Mouse (Mus musculus) heart, adult 8-10 months (tissue): ENCODE measurements around the gene Fbxl22. TPM values are rescaled to one million over a fixed set of nuclear protein-coding genes. Genes with fewer than 3 reads are reported as not detected.
A peak's percentile ranks its signal among the peaks of the same experiment; 100 is the strongest.

Experiments
- DNase-seq: peaks from one replicate; pipeline ENCODE4 v3.0.0; 2022; ENCODE audit warnings: low spot score
- total RNA-seq, 4 experiments: library from RNA; stranded (reverse); gene quantifications; 2 replicates each; pipeline ENCODE4 v1.2.4; 2022

The Fbxl22 gene
- total RNA-seq, 4 experiments from 2014 or later: 28.1 to 43.0 (median 31.0) TPM

DNA sequence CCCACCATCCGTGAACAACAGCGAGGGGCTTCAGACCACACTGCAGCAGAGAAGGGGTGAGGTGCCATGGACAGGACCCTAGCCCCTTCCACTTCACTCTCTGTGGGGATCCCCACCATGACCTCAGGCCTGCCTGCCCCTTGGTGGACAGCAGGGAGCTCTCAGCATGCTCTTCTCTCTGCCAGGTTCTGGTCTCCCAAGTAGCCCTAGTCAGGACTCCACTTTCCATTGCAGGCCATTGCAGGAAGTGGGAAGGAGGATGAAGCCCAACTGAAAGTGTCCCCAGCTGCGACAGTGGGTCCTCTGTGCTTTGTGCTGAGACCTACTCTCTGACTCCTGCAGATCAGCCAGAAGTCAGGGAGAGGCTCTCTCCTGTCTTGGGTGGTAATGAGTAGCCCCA is 6.7 kb downstream of the Fbxl22 start:
- no peak for DNase-seq

DNA sequence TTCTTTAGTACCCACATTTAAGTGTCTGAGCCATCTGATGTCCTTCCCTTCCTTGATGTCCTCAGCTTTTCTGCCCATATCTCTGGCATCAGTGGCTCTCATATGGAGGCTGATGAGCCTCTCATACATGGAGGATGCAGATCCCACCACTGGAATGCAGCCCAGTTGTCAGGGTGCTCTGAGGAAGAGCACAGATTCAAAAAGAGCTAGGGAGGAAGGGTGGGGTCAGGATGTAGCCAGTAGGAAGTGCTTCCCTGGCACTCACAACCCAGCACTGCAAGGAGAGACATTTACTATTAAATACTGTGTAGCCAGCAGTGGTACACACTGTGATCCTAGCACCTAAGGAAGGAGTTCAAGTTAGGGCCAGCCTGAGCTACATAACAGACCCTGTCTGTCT is 8.0 kb downstream of the Fbxl22 start:
- no peak for DNase-seq

DNA sequence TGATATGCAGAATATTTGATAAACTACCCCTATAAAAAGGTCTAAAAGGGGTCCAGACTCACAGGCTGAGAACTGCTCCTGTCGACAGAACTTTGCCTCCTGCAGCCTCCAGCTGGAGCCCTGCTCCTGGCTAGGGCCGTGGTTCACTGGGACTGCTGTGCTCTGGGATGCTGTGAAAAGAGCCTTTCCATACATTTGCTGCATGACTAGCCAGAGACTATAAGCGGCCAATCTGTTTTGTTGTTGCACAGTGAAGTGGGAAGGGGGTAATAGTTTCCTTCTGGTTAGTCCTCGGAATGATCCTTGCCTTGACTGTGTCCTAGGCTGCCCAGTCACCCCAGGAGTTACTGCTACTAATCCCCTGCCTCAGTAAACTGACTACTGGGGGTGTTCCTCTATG is 8.4 kb downstream of the Fbxl22 start:
- DNase-seq: no peak

DNA sequence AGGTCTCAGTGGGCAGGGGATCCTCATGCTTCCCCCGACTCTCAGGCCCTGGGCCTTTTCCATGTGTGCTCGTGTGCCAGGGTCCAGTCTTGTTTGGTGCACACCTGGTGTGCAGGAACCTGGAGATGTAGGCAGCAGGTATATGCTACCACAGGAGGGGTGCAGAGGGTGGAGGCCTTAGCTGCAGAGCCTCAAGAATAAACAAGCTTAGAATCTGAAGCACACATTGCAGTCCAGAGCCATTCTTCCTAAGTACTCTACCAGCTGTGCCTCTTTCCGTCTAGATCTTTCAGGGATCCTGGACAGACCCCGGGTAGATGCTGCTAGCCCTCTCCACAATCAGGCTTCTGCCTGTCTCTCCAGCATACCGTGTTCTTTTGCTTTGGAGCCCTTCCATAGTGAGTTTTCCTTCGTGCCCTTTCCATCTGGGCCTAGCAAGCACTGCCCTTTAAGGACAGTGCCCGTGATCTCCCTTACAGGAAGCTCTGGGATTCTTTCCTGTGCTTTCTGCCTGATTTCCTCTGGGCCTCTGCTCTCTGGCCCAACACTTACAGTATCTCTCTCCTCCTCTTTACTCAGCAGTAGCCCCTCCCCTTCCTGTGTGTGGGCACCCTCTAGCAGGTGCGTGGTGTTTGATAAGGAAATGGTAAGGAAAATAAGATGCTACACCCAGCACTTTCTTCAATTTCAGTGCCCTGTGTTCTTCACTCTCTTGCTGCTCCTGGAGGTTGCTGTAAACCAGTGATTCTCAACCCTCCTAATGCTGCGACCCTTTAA is 9.1 kb downstream of the Fbxl22 start:
- no peak for DNase-seq

DNA sequence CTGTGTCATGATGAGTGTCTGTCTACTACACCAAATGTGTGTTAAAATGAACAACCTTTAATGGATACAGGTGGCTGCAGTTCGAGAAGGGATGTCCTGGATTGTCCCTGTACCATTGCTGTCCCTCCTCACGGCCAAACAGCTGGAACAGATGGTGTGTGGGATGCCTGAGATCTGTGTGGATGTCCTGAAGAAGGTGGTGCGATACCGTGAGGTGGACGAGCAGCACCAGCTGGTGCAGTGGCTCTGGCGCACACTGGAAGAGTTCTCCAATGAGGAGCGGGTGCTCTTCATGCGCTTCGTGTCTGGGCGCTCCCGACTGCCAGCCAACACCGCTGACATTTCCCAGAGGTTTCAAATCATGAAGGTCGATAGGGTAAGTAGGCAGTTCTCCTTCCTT is 9.9 kb downstream of the Fbxl22 start:
- no peak for DNase-seq

DNA sequence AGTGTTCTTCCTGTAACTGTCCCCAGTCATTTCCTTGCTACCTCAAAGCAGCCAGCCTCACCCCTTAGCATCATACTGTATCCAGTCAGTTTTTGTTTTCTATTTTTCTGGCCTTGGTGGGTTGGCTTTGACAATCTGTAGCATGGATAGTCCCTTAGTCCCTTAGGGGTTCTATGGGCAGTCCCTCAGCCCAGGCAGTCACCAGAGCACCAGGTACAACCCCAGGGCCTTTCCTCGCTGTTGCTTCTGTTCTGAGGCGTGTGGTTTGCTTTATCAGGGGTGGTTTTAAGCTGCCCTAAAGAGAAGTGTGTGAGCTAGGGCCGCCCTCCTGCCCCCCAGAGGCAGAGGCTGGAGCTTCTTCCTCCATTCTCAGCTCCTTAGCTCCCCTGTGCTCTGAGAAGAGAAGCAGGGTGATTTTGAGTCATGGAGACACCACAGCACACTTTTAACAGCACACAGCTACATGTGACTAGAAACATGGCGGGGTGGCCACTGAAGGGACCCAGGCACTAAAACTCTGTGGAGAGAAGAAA is 10.4 kb downstream of the Fbxl22 start:
- no peak for DNase-seq

DNA sequence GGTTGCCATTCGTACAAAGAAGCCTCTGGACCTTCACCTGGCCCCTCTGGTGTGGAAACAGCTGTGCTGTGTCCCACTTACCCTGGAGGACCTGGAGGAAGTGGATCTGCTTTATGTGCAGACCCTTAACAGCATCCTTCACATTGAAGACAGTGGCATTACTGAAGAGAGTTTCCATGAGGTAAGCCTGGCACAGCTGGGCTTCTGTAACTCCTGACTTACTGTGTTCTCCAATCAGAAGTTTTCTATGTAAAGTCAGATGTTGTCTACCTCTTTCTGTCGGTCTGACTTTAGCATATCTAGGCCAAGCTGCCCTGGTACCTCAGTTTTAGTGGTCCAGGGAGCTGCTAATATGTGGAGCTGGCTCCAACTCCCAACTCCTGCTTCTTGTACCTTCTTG is 13.1 kb downstream of the Fbxl22 start:
- DNase-seq: no peak

DNA sequence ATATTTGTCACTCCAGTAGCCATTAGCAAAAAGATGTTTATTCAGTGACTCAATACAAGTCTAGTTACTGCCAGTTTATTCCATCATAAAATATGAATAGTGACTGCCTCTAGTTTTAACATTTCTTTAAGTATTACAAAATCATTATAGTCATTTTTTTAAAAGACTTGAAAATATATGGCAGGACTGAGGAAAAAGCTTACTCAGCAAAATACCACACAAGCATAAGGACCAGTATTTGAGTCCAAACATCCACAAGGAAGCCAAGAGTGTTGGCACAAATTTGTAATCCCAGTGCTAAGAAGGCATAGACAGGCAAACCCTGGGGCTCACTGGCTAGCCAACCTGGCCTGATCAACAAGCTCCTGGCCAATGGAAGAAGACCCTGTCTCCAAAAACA is 20.4 kb downstream of the Fbxl22 start:
- DNase-seq: no peak

DNA sequence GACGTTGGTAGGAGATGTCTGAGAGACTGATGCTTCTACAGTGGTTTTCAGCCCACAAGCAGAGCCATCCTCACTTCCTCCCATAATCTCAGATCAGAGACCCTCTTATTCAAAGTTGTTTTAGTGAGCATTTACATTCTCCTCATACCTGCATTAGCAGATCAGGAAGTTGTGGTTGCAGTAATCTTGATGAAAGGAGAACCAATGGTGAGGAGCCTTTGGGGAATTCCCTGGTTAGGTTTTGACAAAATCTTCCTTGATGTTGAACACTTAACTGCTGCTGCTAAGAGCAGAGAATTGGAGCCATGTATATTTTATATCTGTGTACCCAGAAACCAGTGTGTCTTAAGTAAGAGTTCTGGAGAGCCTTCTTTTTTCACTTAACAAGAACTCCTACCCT is 22.0 kb downstream of the Fbxl22 start:
- no peak for DNase-seq

DNA sequence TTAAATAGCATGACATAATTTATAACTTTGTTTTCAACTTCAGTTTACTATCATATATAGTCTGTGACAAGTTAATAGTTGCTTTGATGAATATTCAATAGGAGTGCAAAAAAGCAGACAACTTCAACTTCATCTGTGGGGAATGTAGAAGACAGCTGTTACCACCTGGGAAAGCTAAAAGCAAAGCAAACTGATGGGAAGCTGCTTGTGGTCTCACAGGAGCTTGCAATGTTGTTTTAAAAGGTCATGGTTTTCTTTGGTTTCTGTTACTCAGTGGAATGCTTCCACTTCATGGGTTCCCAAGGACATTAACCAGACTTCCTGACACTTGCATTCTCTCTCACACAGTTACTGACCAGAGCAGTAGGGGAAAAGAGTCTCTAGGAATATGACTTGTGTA is 25.6 kb downstream of the Fbxl22 start:
- no peak for DNase-seq

DNA sequence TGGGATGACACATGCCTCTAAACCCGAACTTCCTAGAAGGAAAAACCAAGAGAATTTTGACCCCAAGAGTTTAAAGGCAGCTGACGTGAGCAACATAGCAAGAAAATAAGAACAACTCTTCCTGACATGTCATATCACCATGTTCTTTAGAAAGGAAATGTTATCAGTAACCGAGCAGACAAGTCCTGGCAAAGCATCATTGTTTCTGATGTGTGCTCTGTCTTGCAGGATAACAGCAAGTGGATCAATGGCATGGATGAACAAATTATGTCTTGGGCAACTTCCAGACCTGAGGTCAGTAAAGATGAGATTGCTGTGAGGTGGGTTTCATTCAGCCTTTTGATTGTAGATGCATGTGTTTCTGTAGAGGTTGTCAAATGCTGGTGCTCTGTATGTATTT is 31.0 kb downstream of the Fbxl22 start:
- no peak for DNase-seq

DNA sequence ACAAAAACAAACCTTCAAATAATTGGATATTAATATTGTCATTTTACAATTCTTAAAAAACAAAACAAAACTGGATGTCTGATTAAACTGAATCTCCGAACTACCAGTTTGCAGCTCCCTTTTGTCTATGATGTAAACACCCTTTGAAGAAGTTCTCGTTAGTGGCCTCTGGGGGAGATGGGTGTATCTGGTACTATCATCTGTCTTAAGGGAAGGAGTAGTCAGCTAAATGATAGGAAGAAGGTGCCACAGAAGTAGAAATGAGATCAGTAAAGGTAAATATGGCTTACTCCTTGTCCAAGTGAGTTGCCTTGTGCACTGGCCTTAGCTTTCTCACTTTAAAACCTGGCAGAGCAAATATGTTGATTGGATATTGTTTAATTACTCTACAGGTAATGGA is 36.6 kb downstream of the Fbxl22 start:
- DNase-seq: no peak

DNA sequence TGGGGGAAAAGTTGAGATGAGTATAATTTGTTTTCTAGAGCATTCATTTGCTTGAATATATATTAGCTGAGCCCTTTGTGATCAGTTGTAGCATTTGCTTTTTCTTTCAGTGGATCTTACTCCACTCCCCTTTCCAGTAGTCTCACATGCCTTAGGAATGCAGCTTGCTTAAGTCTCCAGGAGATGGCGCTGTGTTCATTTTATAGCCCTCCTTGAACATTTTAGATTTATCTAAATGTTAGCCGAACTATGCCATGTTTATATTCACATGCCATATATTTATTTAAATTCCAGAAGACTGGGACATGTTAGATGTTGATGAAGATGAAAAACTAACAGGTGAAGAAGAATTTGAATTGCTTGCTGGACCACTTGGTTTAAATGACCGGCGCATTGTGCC is 49.3 kb downstream of the Fbxl22 start:
- peak; percentile 5 for DNase-seq

Other genes starting within 250 kb of the Fbxl22 start
- 10 to 100 TPM; 34.4 to 40.0 (median 35.8) TPM for gene Herc1, start 164.1 kb downstream of the Fbxl22 start, total RNA-seq
- 10 to 100 TPM; 19.8 to 26.5 (median 21.9) TPM for gene Usp3, start 78.5 kb upstream of the Fbxl22 start, total RNA-seq
- gene Car12, start 199.1 kb upstream of the Fbxl22 start, total RNA-seq: not detected